Mouse (Mus musculus): ENCODE results near the gene Slc30a5. TPM values are rescaled to one million over a fixed set of nuclear protein-coding genes. Genes with fewer than 3 reads are reported as not detected.
A peak's percentile ranks its signal among the peaks of the same experiment; 100 is the strongest.

Gene Slc30a5
- total and polyA plus RNA-seq, 3 experiments, result 57.4 to 58.3 TPM; not detected in 1

DNA sequence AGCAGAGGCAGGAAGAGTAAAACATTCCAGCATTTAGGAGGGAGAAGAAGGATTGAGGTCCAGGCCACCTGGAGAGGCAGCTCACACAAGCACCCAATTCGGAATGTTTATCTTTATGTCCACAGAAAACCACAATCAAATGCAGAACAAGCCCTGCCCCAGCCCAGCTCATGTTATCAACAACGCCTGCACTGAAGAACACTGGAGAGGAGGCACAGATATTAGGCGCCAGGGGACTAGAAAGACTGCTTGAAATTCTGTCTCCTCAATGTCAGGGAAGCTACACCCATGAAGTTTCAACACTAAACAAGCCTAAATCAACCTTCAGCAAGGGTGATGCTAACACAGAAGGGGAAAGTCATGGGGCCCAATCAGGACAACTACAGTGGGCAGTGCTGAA, 55.7 kb downstream of the Slc30a5 start:
- Histone ChIP-seq H3K9ac (ENCODE audit: control insufficient read depth, low read depth, low read length, poor library complexity, severe bottlenecking) (no peak overlapping the region), H3K4me3 (ENCODE audit: control insufficient read depth in 1 of 2, insufficient read depth in 1 of 2, low read depth in 2 of 2, low read length in 2 of 2) (no peak overlapping the region), H3K27me3 (ENCODE audit: control insufficient read depth in 1 of 2, insufficient read depth in 2 of 2, low read length in 2 of 2) (no peaks in the 10 kb centered on the region), H3K9me3 (replicated peaks; ENCODE audit: insufficient read depth, low read length) (no peaks in the 10 kb centered on the region), H3K27ac (ENCODE audit: control insufficient read depth, low read depth, low read length) (peak overlapping the region; percentile 77), H3K79me2 (ENCODE audit: control insufficient read depth, insufficient read depth, low read length, poor library complexity) (peaks cover 10% of the 10 kb centered on the region), H3K4me1 (ENCODE audit: control insufficient read depth in 1 of 2, insufficient read depth in 2 of 2, low read length in 2 of 2) (peaks cover 15 to 36% of the 10 kb centered on the region in 2 experiments), H3K36me3 (ENCODE audit: control insufficient read depth in 1 of 2, insufficient read depth in 2 of 2, low read length in 2 of 2) (peaks cover 8 to 43% of the 10 kb centered on the region in 2 experiments; a peak in 3 of 4 replicates)
- 0 out of 2 replicates have a peak, but pooled peaks have one; percentile 6 for TF ChIP-seq SMC3 (IDR thresholded peaks at IDR 0.05; ENCODE audit: low read depth, low read length)
- peak; percentile 77 for TF ChIP-seq SIN3A (IDR thresholded peaks at IDR 0.05; ENCODE audit: low read length)
- TF ChIP-seq ELF1 (IDR thresholded peaks at IDR 0.05; ENCODE audit: low read depth, low read length), result no peak
- peak in 1 of 2 experiments; percentile 51; a peak in 2 of 4 replicates for TF ChIP-seq POLR2A (IDR thresholded peaks at IDR 0.05; ENCODE audit: control insufficient read depth in 1 of 2, insufficient read depth in 1 of 2, low read depth in 1 of 2, low read length in 2 of 2, poor library complexity in 1 of 2)
- TF ChIP-seq MXI1 (IDR thresholded peaks at IDR 0.05; ENCODE audit: low read depth, low read length), result 0 out of 2 replicates have a peak, but pooled peaks have one; percentile 34
- no peak for TF ChIP-seq ZNF384 (IDR thresholded peaks at IDR 0.05; ENCODE audit: low read depth, low read length)
- no peak for TF ChIP-seq MAFK (IDR thresholded peaks at IDR 0.05; ENCODE audit: borderline replicate concordance, low read depth, low read length)
- peak; percentile 74 for TF ChIP-seq POLR2AphosphoS2 (IDR thresholded peaks at IDR 0.05; ENCODE audit: low read length)
- TF ChIP-seq ETS1 (IDR thresholded peaks at IDR 0.05; ENCODE audit: low read depth, low read length), result peak; percentile 76; the same call in 1 of the 2 replicates
- peak; percentile 95 for TF ChIP-seq TAL1 (IDR thresholded peaks at IDR 0.05; ENCODE audit: low read length)
- no peak for TF ChIP-seq USF1 (IDR thresholded peaks at IDR 0.05; ENCODE audit: low read depth, low read length)
- TF ChIP-seq ZMIZ1 (IDR thresholded peaks at IDR 0.05; ENCODE audit: low read depth, low read length), result peak; percentile 10; the same call in 1 of the 2 replicates
- peak; percentile 98 for TF ChIP-seq TCF12 (IDR thresholded peaks at IDR 0.05; ENCODE audit: low read depth, low read length)
- peak; percentile 95 for TF ChIP-seq GATA1 (IDR thresholded peaks at IDR 0.05; ENCODE audit: low read depth, low read length)
- TF ChIP-seq EP300 (IDR thresholded peaks at IDR 0.05; ENCODE audit: low read depth in 1 of 2, low read length in 2 of 2), result peak; percentile 88 to 94
- TF ChIP-seq MYB (IDR thresholded peaks at IDR 0.05; ENCODE audit: low read depth, low read length), result no peak
- peak; percentile 95; the same call in 1 of the 2 replicates for TF ChIP-seq RCOR1 (IDR thresholded peaks at IDR 0.05; ENCODE audit: low read depth, low read length)
- DNase-seq (ENCODE audit: low read depth, low spot score), result peak; percentile 93

DNA sequence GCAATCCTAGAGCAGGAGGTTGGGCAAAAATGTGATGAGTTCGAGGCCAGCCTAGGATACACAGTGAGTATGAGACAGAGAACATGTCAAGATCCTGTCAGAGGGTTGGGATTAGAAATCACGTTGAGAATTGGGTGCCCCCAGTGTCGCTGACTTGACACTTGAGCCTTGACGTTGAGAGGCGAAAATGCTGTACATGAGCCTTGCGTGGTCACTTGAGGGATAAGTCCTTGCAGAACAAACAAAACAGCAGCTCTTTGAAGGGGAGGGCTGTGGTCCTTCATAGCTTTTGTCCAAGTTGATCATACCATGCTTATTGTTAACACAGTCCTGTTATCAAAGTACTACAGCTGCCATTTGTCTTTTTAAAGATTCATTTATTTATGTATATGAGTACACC, 56.5 kb downstream of the Slc30a5 start:
- H3K4me1 ChIP-seq (ENCODE audit: control insufficient read depth in 1 of 2, insufficient read depth in 2 of 2, low read length in 2 of 2), result peaks cover 15 to 36% of the 10 kb centered on the region in 2 experiments
- no peaks in the 10 kb centered on the region for H3K27me3 ChIP-seq (ENCODE audit: control insufficient read depth in 1 of 2, insufficient read depth in 2 of 2, low read length in 2 of 2)
- no peaks in the 10 kb centered on the region for H3K9me3 ChIP-seq (replicated peaks; ENCODE audit: insufficient read depth, low read length)
- peak overlapping the region; percentile 49 for H3K27ac ChIP-seq (ENCODE audit: control insufficient read depth, low read depth, low read length)
- peak; percentile 27 for DNase-seq (ENCODE audit: low read depth, low spot score)
- H3K36me3 ChIP-seq (ENCODE audit: control insufficient read depth in 1 of 2, insufficient read depth in 2 of 2, low read length in 2 of 2), result peaks cover under 1 to 40% of the 10 kb centered on the region in 2 experiments; a peak in 3 of 4 replicates
- H3K9ac ChIP-seq (ENCODE audit: control insufficient read depth, low read depth, low read length, poor library complexity, severe bottlenecking), result no peak overlapping the region
- H3K79me2 ChIP-seq (ENCODE audit: control insufficient read depth, insufficient read depth, low read length, poor library complexity), result peaks cover 10% of the 10 kb centered on the region
- no peak overlapping the region for H3K4me3 ChIP-seq (ENCODE audit: control insufficient read depth in 1 of 2, insufficient read depth in 1 of 2, low read depth in 2 of 2, low read length in 2 of 2)
- TF ChIP-seq MAX (IDR thresholded peaks at IDR 0.05; ENCODE audit: low read length) (no peak), SIN3A (IDR thresholded peaks at IDR 0.05; ENCODE audit: low read length) (no peak; the same call in 1 of the 2 replicates), USF1 (IDR thresholded peaks at IDR 0.05; ENCODE audit: low read depth, low read length) (no peak), HCFC1 (IDR thresholded peaks at IDR 0.05; ENCODE audit: low read depth, low read length) (no peak), TBP (IDR thresholded peaks at IDR 0.05; ENCODE audit: low read depth, low read length) (no peak), POLR2AphosphoS2 (IDR thresholded peaks at IDR 0.05; ENCODE audit: low read length) (no peak), MAFK (IDR thresholded peaks at IDR 0.05; ENCODE audit: borderline replicate concordance, low read depth, low read length) (no peak), EP300 (IDR thresholded peaks at IDR 0.05; ENCODE audit: low read depth in 1 of 2, low read length in 2 of 2) (peak in 1 of 2 experiments; percentile 33; a peak in 1 of 4 replicates), GATA1 (IDR thresholded peaks at IDR 0.05; ENCODE audit: low read depth, low read length) (no peak), ZKSCAN1 (IDR thresholded peaks at IDR 0.05; ENCODE audit: low read depth, low read length) (no peak), ZMIZ1 (IDR thresholded peaks at IDR 0.05; ENCODE audit: low read depth, low read length) (no peak), BHLHE40 (IDR thresholded peaks at IDR 0.05; ENCODE audit: borderline replicate concordance, low read depth, low read length) (no peak), CHD1 (IDR thresholded peaks at IDR 0.05; ENCODE audit: low read depth, low read length) (no peak), E2F4 (IDR thresholded peaks at IDR 0.05; ENCODE audit: borderline replicate concordance, low read depth, low read length) (no peak), POLR2AphosphoS5 (IDR thresholded peaks at IDR 0.05; ENCODE audit: borderline replicate concordance, low read depth, low read length) (no peak), ELF1 (IDR thresholded peaks at IDR 0.05; ENCODE audit: low read depth, low read length) (no peak), CHD2 (IDR thresholded peaks at IDR 0.05; ENCODE audit: low read length) (no peak), UBTF (IDR thresholded peaks at IDR 0.05; ENCODE audit: borderline replicate concordance, insufficient read depth, low read depth, low read length) (no peak), POLR2A (IDR thresholded peaks at IDR 0.05; ENCODE audit: control insufficient read depth in 1 of 2, insufficient read depth in 1 of 2, low read depth in 1 of 2, low read length in 2 of 2, poor library complexity in 1 of 2) (no peak), MEF2A (IDR thresholded peaks at IDR 0.05; ENCODE audit: extremely low read depth, insufficient replicate concordance, low read depth, low read length, poor library complexity, severe bottlenecking) (no peak), CTCF (IDR thresholded peaks at IDR 0.05 in 2 of 3, conservative IDR thresholded peaks at IDR 0.05 in 1 of 3; ENCODE audit: control insufficient read depth in 1 of 3, insufficient read depth in 1 of 3, low read depth in 2 of 3, low read length in 3 of 3, poor library complexity in 1 of 3, severe bottlenecking in 1 of 3) (no peak), RAD21 (IDR thresholded peaks at IDR 0.05; ENCODE audit: low read depth, low read length) (no peak)
